Mouse (Mus musculus): ENCODE data around the gene 4930595D18Rik.

DNA sequence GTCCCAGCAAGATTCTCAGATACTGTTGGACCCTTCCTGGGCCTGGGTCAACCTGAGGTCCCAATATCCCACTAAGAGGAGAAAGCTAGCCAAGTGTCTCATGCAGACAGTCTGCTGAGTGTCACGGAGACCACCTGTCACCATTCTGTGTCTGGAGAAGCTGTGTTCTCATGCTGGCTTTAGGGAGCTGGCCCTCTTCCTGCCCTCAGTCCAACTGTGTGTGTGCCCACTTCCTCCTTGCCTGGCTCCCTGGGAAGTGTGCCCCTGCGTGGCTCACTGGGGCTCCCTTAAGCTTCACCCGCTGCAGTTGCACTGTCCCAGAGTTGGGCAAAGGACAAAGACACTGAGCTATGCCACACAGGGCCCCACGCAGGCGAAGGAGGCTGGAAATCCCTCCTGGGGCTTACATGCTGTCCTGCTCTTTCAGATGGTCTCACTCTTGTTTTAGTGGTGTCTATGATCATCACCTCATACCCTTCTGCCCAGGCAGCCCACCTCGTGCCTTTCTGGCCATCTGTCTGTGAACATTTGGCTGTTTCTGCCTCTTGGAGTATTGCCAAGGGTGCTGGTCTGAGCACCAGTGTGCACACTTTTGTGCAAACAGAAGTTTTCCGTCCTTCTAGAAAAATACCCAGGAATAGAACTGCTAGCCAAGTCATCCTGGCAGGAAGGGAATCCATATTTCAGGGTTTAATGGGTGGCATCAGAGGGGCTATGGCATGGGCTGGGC, 31.1 kb downstream of the 4930595D18Rik start:
- no peak for TF ChIP-seq GATA1 (IDR thresholded peaks at IDR 0.05; ENCODE audit: borderline replicate concordance, low read length)
- no peak for TF ChIP-seq FLI1 (IDR thresholded peaks at IDR 0.05; ENCODE audit: low read length)

Data from megakaryocyte, embryonic 14.5 days (primary cell).